Mouse (Mus musculus): ENCODE data around the gene Ugt1a10.
"Not testable (repeated sequence)": the region's sequence is repeated elsewhere in the genome, so short reads cannot be mapped to it uniquely, and the experiment has no call there.

Ugt1a10 gene

DNA sequence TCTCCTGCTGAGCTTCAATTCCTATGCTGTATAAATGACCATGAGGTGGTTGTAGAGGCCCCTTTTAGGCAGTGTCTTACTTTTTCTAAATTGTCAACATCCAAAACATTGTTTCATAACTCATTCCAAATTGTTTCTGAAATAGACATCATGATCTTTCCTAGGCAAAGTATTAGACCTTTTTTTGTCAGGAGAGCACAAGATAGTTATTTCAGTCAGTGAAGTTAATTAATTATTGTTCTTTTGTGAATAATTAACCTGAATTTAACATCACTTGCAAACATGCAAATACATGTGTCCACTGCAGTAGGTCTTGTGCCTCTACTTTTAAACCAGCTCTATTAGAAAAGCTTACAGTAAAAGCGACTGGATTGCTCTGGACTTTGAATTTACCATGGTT is at the start of gene Ugt1a10:
Gene Ugt1a10 (plus strand): TSS at position 301 of the 400 bp plus-strand sequence.
- no peak for DNase-seq

DNA sequence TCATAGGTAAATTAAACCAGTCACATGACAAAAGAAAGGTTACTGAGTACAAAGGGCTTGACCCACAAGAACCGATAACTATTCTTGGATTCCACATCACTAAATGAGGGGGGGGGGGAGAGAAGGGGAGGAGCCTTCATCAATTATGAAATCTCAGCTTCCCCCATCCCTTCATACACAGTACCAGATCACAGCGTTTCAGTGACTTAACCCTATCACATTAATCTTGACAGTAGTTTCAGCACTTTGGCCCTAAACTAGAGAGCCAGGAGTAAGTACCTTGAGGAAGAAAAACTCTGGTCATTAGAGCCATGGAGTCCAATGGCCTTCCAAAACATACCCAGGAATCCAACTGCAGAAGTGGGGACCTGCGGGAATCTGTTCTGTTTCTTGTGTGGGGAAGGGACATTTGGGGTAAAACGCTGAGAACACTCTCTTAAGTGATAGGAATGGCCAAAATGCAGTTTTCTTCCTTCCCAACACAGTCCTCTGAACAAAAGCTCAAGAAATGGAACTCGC is 47.4 kb upstream of the Ugt1a10 start:
- no peak for DNase-seq

DNA sequence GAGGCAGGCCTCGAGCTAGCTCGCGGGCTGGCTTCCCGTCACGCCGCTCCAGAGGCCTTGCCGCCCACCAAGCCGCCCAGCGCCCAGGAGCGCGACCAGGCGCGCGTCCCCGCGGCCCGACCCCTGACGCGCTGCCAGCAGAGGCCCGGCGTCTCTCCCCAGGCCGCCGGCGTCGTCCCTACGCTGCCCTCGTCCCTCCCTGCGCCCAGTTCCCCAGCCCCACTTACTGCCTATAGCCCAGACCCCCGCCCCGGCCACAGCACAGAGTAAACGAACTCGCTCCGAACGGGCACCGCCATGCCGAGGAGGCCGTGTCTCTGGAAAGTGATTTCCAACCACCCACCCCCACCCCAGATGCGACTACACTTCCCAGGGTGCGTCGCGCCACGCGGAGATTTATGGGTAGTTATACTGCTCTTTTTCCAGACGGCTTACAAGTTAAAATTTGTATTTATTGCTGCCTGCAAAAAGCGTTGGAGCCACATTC is 46.9 kb upstream of the Ugt1a10 start, which contains the start of gene Usp40:
Gene Usp40 (minus strand): TSS at position 341 of the 487 bp plus-strand sequence.
- DNase-seq: peak; percentile 86

DNA sequence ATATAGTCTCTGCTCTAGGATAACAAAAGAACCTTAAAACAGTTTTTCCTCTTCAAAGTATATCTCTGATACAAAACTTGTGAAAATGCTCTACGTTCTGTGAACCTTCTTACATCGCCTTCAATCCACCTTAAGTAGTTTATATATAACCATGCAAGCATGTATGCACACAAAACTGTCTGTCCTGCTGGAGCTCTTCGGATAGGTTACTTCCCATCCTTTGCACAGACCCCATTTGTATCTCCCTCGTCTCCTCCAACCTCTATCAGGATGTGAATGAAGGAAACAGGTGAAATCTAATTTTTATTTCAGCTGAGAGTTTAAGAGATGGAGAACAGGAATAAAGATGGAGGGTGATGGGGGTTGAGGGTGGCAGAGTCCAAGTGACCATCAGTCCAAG is 46.5 kb upstream of the Ugt1a10 start:
- no peak for DNase-seq

DNA sequence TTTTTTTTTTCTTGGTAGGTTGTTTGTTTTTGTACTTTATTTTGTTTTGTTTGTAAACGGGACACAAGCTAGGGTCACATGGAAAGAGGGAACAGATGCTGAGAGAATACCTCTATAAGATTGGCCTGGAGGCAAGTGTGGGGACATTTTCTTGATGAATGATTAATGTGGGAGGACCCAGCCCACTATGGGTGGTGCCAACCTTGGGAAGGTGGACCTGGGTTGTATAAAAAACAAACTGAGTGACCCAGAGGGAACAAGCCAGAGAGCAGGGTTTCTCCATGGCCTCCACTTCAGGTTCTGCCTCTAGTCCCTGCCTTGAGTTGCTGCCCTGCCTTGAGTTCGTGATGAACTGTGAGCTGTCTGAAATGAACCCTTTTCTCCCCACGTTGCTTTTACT is 45.7 kb upstream of the Ugt1a10 start:
- no peak for DNase-seq

DNA sequence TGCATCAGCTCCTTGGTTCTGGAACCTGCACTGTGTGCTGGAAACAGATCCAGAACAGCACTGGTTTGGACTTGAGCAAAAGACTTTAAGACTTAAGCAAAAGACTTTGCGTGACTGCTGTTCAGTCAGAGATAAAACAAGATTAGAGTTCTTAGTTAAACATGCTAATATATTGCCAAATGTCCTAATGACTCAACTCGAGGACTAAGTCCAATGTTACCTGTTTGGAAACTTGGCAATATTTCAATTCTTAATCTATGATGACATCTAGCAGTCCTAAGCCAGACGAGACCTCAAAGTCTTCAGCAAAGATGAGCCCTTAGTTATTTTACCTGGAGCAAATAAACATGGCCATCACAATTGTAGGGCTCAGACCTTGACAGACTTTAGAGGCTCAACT is 41.5 kb upstream of the Ugt1a10 start:
- DNase-seq: no peak

DNA sequence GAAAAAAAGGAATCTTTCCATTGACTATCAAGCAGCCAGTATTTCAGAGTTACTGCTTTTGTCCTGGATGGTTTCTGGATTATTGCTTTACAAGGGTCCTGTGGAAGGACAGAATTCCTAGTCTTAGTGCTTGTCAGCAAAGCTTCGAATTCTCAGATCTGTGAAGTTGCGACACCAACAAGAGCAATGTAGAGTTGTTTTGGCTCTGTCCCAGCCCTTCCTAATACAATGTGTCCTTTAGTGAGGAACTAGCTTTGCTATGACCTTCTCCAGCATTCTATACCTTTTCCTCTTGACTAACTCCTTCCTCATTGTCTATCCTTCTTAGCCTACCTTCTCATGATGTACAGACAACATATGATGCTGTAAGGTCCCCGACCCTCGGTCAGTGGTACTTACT is 41.0 kb upstream of the Ugt1a10 start:
- no peak for DNase-seq

DNA sequence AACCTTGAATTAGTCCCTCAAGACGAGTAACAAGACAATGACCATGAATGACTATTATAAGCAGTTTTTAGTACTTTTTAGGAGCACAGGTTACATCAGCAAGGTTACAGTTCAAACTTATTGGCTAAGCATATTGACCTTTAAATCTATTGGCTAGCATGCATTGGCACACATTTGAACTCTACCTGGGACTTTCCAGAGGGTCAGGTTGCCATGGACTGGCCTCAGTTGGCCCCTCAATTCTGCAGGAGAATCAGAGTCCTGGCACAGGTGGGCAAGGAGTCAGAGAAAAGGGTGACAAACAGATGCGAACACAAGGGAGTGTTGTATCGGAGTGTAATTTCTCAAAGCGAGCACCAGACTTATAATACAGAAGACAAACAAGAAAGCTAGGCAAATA is 40.5 kb upstream of the Ugt1a10 start:
- no peak for DNase-seq

DNA sequence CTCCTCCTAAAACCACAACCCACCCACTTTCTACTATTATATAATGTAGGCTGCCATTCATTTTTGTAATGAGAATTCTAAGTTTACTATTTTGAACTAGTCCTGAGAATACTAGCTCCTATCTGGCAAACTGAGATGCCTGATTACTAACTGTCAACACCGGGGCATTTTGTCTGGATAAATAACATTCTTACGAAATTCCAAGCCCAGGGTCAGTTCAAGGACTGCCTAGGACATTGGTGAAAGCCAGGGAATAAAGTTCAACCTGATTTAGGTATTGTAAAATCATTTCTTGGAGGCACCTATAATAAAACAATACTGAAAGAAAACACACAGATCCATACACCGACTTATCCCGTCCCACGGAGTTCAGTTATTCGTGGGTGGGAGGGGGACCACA is 39.8 kb upstream of the Ugt1a10 start:
- no peak for DNase-seq

DNA sequence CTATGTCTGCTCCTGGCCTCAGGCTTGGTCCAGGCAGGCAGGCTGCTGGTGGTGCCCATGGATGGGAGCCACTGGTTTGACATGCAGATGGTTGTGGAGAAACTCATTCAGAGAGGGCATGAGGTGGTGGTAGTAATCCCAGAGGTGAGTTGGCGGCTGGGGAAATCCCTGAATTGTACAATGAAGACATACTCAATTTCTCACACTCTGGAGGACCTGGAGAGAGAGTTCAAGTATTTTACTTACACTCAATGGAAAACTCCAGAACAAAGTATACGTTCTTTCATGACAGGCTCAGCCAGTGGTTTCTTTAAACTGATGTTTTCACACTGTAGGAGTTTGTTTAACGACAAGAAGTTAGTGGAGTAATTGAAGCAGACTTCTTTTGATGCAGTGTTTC is 29.9 kb upstream of the Ugt1a10 start:
- DNase-seq: not testable (repeated sequence)

DNA sequence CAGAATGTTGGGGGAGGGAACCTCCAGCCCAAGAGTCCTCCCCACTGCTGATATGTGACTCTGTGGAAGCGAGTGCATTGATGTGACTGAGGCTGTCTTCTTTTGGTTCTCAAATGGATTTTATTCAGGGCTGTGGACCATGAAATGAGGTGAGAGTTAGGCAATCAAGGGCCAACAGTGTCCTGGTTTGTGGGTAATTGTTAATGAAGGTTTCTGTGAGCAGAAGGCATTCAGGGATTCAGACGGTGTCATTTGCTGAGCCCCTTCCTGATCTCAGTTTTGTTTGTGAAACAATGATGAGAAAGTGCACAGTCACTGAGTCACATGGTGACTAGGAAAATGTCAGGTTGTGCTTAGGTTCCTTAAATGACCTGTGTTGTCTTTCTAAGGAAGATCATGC is 12.1 kb upstream of the Ugt1a10 start:
- DNase-seq: not testable (repeated sequence)

DNA sequence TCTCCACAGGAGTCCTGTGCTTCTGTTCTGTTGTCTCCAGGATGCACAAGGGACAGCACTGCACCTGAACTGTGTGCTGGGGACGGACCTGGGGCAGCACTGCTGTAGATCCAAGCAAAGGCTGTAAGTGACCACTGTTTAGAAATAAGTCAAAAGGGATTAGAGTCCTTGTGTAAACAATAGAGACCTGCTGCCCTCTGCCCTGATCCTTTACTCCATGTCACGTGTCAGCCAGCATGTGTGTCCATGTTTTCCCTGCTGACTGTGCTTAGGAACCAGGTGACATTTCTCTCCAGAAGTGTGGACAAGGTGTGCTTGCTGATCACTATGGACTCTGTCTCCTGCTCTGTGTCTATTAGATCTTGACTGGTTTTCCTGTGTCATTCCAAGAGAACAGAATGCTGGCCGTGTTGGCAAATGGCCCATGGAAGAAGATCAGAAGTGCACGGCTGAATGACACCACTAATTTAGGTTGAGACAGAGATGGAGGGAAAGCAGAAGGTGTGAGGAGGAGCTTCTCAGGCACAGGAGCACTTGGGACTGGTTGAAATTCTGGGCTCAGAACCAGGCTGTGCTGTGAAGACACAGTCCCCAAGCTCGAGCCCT is 10.3 kb upstream of the Ugt1a10 start:
- peak; percentile 23 for DNase-seq

DNA sequence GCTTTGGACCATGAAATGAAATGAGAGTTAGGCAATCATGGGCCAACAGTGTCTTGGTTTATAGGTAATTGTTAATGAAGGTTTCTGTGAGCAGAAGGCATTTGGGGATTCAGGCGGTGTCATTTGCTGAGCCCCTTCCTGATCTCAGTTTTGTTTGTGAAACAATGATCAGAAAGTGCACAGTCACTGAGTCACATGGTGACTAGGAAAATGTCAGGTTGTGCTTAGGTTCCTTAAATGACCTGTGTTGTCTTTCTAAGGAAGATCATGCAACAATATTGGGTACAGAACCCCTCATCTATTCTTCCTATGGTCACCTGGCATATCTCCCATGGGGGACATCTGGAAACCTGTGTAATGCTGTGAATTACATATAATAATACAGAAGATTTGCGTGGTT is 7.8 kb upstream of the Ugt1a10 start:
- not testable (repeated sequence) for DNase-seq

DNA sequence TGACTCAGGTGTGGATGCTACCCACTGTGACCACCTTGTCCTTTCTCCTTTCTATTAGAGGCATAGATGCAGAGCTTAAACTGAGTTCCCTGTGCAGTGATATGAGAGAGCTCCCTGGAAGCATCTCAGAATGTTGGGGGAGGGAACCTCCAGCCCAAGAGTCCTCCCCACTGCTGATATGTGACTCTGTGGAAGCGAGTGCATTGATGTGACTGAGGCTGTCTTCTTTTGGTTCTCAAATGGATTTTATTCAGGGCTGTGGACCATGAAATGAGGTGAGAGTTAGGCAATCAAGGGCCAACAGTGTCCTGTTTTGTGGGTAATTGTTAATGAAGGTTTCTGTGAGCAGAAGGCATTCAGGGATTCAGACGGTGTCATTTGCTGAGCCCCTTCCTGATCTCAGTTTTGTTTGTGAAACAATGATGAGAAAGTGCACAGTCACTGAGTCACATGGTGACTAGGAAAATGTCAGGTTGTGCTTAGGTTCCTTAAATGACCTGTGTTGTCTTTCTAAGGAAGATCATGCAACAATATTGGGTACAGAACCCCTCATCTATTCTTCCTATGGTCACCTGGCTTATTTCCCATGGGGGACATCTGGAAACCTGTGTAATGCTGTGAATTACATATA is 11.4 kb downstream of the Ugt1a10 start:
- DNase-seq: not testable (repeated sequence)

DNA sequence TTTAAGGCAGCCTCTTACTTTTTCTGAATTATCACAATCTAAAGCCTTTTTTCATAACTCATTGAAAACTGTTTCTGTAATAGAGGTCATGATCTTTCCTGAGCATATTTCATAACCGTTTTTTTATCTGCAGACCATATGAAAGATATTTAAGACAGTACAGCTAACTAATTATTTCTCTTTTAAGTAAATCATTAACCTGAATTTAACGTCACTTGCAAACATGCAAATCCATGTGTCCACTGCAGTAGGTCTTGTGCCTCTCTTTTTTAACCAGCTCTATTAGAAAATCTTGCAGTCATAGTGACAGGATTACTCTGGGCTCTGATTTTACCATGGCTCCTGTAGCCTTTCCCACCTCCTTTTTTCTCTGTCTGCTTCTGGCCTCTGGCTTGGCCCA is 15.3 kb downstream of the Ugt1a10 start, which contains the start of gene Ugt1a9:
Gene Ugt1a9 (plus strand): TSS at position 306 of the 400 bp plus-strand sequence.
- no peak for DNase-seq

DNA sequence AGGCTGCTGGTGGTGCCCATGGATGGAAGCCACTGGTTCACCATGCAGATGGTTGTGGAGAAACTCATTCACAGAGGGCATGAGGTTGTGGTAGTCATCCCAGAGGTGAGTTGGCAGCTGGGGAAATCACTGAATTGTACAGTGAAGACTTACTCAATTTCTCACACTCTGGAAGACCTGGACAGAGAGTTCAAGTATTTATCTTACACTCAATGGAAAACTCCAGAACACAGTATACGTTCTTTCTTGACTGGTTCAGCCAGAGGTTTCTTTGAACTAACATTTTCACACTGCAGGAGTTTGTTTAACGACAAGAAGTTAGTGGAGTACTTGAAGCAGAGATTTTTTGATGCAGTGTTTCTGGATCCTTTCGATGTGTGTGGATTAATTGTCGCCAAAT is 15.7 kb downstream of the Ugt1a10 start:
- no peak for DNase-seq

DNA sequence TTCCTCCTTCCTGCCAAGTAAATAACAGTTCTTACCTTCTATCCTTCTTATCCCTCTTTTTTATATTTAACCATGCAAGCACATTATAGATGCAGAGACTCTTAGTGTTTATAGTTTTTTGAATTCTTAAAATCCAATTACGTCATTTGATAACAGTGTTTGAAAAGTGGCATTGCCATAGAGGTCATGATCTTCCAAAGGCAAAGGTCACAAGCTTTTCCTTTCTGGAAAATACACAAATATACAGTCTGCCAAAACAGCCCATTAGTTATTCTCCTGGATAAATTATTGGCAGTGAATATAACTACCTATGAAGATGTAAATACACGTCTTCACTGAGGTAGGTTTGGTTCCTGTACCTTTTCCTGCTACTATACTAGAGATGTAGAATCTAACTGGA is 19.3 kb downstream of the Ugt1a10 start:
- no peak for DNase-seq

DNA sequence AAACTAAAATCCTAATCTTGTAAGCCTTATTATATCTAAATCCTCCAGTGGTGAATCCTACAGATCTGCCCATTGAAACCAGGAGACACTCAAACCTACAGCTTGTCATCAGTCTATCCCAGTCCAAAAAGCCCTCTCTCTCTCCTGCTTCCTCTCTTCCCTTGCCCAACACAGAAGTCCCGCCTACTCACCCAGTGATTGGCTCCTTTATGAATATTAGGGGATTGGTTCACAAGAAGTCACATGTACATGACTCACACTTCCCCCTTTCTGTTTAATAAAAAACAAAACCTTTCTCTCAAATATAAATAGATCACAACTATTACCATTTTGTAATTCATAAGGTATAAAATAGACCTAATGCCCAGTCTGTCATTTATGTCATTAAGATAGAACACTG is 21.9 kb downstream of the Ugt1a10 start:
- DNase-seq: no peak

DNA sequence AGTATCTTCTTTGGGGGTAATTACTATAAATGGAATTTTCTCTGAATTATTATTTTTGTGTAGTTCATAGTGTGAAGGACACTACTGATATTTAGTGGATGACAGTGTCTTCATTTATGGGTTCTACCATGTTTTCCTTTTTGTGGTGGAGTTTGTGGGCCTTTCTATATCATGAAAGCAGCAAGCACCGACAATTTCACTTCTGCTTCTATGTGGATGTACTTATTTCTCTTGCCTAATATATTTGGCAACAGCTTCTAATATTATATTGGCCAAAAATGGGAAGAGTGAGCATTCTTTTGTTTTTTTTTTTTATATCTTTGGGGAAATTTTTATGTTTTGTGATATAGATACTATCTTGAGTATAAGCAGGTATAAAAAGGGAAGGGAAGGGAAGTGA is 26.5 kb downstream of the Ugt1a10 start:
- DNase-seq: no peak

DNA sequence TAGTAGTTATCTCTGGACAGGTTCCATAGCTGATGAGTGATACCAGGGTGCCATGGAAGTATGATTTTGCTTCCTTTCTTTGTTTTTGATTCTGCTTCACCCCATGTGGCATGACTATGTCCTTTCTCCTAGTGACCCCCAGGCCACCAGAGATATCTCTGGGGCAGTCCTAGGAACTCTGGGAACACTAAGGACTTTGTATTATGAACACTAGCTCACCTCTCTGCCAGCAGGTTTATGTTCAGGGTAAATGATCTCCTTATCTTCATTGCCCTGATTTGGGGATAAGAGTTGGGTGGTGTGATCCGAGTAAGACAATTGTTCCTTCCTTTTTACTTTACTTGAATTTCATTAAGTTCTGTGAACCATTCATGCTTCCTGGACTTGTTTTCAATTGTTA is 30.9 kb downstream of the Ugt1a10 start:
- no peak for DNase-seq

DNA sequence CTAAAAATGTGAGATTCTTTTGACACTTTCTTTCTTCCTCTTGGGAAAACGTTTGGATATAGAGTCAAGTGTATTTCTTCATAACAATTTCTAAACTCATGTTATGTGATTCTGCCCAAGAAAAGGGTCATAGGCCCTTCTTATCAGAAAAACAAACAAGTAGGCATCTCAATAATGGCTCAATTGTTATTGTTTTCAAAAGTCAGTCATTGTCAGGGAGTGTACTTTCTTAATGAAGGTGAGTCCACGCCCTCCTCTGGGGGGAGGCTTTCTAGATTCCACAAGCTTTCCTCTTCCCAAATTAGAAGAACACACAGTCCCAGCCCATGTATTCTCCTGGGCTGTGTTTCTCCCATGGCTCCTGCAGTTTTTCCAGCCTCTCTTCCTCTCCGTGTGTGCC is 32.3 kb downstream of the Ugt1a10 start, which contains the start of gene Ugt1a8:
Gene Ugt1a8 (plus strand): TSS at position 301 of the 400 bp plus-strand sequence.
- DNase-seq: no peak

DNA sequence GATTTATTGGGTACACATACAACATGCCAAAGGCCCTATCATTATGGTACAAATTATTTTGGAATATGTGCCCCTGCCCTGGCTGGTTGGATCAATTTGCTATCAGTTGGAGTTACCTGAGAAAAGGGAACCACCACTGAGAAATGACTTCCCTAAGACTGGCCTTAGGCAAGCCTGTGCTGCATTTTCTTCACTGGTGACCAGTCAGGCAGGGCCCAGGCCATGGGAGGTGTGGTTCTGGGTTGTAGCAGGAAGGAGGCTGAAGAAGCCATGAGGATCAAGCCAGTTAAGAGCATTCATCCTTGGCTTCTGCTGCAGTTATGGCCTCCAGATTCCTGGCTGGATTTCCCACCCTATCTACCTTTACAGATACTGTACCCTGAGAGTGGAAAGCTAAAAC is 37.2 kb downstream of the Ugt1a10 start:
- DNase-seq: no peak

DNA sequence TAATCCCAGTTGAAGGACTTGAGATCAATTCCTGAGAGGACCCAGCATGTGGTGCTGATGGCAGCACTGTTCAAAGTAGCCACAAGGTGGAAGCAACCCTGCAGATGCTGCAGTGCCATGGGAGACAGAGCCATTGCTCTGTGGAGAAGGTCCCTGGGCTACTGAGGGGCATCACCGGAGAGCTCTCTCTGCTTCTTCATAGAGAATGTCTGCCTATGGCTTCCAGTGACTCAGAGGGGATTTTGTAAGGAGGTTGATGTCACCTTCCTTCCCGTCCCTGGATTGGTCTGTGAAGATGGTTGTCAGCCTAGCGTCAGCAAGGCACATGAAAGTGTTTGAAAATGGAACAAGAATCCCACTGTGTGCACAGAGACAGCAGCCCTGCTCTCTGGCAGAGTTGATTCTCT is 39.1 kb downstream of the Ugt1a10 start:
- peak; percentile 45 for DNase-seq

DNA sequence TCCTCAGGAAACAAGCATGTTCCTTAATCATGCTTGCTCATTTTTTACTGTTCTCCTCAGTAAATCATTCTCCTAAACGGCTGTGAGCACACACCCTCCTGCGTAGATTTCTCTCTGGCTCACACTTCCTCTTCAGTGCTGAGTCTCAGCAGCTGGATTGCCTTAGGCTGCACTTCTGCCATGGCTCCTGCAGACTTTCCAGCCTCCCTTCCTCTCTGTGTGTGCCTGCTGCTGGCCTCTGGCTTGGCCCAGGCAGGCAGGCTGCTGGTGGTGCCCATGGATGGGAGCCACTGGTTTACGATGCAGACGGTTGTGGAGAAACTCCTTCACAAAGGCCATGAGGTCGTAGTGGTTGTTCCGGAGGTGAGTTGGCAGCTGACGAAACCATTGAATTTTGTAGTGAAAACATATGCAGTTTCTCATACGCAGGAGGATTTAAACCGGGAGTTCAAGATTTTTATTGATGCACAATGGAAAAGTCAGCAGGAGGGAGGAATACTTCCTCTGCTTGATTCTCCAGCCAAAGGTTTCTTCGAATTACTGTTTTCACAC is 39.8 kb downstream of the Ugt1a10 start, which contains the start of gene Ugt1a7c:
Gene Ugt1a7c (plus strand): TSS at position 122 of the 552 bp plus-strand sequence.
- peak; percentile 37 for DNase-seq

Data from kidney, adult 18-20 months (tissue).